Mouse (Mus musculus) C2C12 (cell line): ENCODE measurements around the gene 1700030J22Rik. TPM values are rescaled to one million over a fixed set of nuclear protein-coding genes. Genes with fewer than 3 reads are reported as not detected.

Source experiments
- H3K27me3 ChIP-seq: one replicate; pipeline ENCODE4 v1.6.1; 2011; ENCODE audit not compliant: control insufficient read depth, insufficient read depth, insufficient read length
- H3K36me3 ChIP-seq: one replicate; pipeline ENCODE4 v1.6.1; 2011; ENCODE audit not compliant: control insufficient read depth, insufficient read depth
- H3K4me3 ChIP-seq: one replicate; pipeline ENCODE4 v1.5.1; 2011; ENCODE audit warnings: mild to moderate bottlenecking, control low read depth; ENCODE audit not compliant: poor library complexity, insufficient read depth, severe bottlenecking
- H3K79me2 ChIP-seq: one replicate; pipeline ENCODE4 v1.6.1; 2011; ENCODE audit not compliant: control insufficient read depth, insufficient read depth
- H3K79me3 ChIP-seq: one replicate; pipeline ENCODE4 v1.6.1; 2011; ENCODE audit warnings: low read depth, control low read depth
- H3ac ChIP-seq: one replicate; pipeline ENCODE3; 2011; ENCODE audit warnings: low read depth; ENCODE audit not compliant: control insufficient read depth, insufficient read length
- CEBPB ChIP-seq: IDR thresholded peaks from one replicate; pipeline ENCODE4 v1.6.1; 2011; ENCODE audit warnings: low read depth, mild to moderate bottlenecking, control low read depth, moderate library complexity
- CTCF ChIP-seq: IDR thresholded peaks from one replicate; pipeline ENCODE4 v1.5.1; 2011; ENCODE audit not compliant: control insufficient read depth, insufficient read depth, insufficient read length
- FOSL1 ChIP-seq: IDR thresholded peaks from one replicate; pipeline ENCODE4 v1.8.0; 2011; ENCODE audit warnings: mild to moderate bottlenecking, low read length; ENCODE audit not compliant: poor library complexity, insufficient read depth, severe bottlenecking
- MAX ChIP-seq: IDR thresholded peaks from one replicate; pipeline ENCODE4 v1.6.1; 2011; ENCODE audit warnings: mild to moderate bottlenecking, control low read depth
- MYOD1 ChIP-seq: IDR thresholded peaks from one replicate; pipeline ENCODE4 v1.6.1; 2011; ENCODE audit warnings: low read depth; ENCODE audit not compliant: control insufficient read depth, insufficient read length
- MYOG ChIP-seq: IDR thresholded peaks from one replicate; pipeline ENCODE4 v1.6.1; 2011; ENCODE audit not compliant: control insufficient read depth, insufficient read length; ENCODE audit errors: extremely low read depth
- USF1 ChIP-seq: IDR thresholded peaks from one replicate; pipeline ENCODE4 v1.6.1; 2011; ENCODE audit warnings: low read depth, mild to moderate bottlenecking, control low read depth, moderate library complexity
- polyA plus RNA-seq: library from polyadenylated mRNA; unstranded; fragments of >200 nt; fragmentation: generic; extraction: Trizol; gene quantifications from one replicate; pipeline ENCODE4 v1.2.1, GENCODE M21; 2012; ENCODE audit warnings: missing spikeins

1700030J22Rik gene
- polyA plus RNA-seq, 1 experiment, result 0.69 TPM

DNA sequence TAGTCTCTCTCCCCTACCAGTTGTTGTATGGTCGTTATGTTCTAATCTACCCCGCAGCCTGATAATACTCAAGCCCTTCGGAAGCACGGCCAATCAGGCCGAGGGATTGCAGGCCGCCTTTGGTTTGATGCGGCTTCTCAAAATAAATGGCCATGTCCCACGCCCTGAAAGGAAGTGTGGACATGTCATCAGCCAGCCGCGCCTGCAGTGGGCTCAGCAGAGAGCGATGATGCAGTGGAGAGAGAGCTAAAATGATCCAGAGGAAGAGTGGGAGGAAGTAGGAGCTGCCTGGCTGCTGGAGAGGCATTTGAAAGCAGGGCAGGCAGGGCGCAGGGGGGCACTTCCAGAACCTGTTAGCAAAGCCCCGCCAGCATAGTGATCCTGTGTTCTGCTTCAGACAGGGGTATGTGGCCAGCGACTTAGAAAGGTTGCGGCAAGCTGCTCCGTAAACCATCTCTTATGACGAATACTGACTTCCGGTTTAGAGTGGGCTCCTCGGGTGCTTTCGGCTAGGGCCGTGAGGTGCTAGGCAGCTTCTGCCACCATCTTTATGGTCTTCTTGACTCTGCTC lies 32.4 kb downstream of the 1700030J22Rik start:
- H3K4me3 ChIP-seq, result no peak overlapping the region
- peaks cover 19% of the 10 kb centered on the region for H3K79me2 ChIP-seq
- no peaks in the 10 kb centered on the region for H3K79me3 ChIP-seq
- H3ac ChIP-seq, result no peak overlapping the region
- no peak for TF ChIP-seq MYOD1
- no peak for TF ChIP-seq USF1
- no peak for TF ChIP-seq CTCF
- no peak for TF ChIP-seq CEBPB
- TF ChIP-seq MYOG, result no peak
- no peak for TF ChIP-seq FOSL1
- no peak for TF ChIP-seq MAX
- no peaks in the 10 kb centered on the region for H3K27me3 ChIP-seq
- no peaks in the 10 kb centered on the region for H3K36me3 ChIP-seq

DNA sequence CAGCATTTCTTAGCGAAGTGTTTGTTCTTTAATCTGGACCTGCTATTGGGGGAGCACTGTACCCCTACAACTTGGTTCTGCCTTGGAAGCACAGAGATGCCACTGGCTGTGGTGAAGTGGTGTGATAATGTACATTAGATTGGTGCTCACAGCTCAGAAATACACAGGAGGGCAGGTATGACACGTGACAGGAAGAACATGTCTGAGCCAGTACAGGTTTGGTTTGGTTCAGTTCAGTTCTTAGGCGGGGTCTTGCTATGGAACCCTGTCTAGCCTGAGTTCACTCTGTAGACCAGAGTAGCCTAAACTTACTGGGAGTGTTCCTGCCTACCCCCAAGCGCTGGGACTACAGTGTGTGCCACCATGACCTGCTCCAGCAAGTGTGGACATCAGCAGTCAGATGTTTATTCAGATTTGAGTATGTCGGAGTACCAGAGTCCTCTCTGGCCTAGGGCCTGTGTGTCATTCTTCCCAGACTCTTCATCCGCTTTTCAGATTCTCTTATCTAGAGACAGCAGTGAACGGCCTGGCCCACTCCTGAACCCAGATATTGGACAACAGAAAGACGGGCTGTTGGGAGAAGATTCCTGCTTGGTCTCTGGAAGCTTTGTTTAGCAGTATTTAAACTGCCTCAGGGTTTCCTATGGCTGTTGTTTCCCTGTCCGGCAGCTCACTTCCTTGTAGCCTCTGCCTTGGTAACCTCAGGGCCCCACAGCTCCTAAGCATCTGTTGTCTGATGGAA lies 33.4 kb downstream of the 1700030J22Rik start:
- Histone ChIP-seq H3K4me3 (no peak overlapping the region), H3K36me3 (no peaks in the 10 kb centered on the region), H3K79me3 (no peaks in the 10 kb centered on the region), H3ac (no peak overlapping the region), H3K79me2 (peaks cover 19% of the 10 kb centered on the region), H3K27me3 (no peaks in the 10 kb centered on the region)
- TF ChIP-seq MYOG (no peak), MAX (no peak), CTCF (no peak), FOSL1 (no peak), MYOD1 (no peak)

DNA sequence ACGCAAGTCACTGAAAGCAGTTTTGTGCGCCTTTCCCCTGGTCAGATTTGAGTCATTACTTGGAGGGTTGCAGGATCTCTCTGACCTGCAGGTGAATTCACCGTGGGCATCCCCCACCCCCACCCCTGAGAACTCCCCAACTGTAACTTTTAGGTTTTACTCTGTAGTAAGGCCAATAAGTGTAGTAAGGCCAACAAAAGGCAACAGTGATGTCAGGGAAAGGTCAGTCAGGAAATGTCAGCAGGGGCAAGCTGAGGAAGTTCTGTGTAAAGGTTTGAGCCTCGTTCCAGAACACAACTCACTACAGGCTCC lies 34.4 kb downstream of the 1700030J22Rik start:
- peak overlapping the region; percentile 79 for H3K4me3 ChIP-seq
- peaks cover 19% of the 10 kb centered on the region for H3K79me2 ChIP-seq
- no peaks in the 10 kb centered on the region for H3K79me3 ChIP-seq
- TF ChIP-seq USF1 (no peak), MAX (no peak), FOSL1 (no peak), CEBPB (no peak), CTCF (no peak), MYOG (no peak), MYOD1 (no peak)
- no peaks in the 10 kb centered on the region for H3K36me3 ChIP-seq
- no peak overlapping the region for H3ac ChIP-seq
- no peaks in the 10 kb centered on the region for H3K27me3 ChIP-seq

DNA sequence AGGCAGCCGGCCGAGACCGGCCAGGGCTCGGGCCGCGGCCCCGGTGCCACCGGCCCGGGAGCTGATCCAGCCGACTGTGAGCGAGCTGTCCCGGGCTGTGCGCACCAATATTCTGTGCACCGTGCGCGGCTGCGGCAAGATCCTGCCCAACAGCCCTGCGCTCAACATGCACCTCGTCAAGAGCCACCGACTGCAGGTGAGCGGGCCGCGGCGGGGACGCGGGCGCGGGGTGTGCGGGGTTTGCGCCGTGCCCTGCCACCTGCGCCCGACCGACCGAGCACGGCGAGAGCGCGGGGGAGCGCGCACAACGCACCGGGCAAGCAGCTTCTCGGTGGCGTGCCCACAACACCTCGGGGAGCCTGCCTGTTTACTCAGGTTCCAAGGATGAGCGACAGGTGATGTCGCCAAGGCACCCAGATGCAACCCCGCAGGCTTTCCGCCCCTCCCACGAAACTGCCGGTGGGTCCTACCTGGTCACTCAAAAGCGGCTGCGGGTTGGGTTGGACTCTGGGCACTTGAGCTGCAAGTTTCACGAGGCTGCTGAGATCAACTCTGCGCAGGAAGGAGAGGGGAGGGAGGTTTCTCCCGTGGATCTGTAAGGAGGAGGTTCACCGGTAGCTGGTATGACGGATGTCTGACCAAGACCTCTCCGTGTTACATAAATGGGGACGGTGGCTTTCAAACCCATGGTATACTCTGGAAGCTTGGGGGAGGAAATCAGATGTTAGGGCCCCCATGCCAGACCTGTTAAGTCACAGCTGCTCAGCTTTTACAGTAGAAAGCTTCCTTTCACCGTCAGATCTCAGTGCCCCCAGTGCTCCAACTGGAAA lies 35.0 kb downstream of the 1700030J22Rik start:
- no peak for TF ChIP-seq FOSL1
- no peak for TF ChIP-seq CEBPB
- no peak for TF ChIP-seq CTCF
- no peak for TF ChIP-seq MYOD1
- TF ChIP-seq USF1, result no peak
- TF ChIP-seq MAX, result no peak
- TF ChIP-seq MYOG, result no peak
- Histone ChIP-seq H3K27me3 (no peaks in the 10 kb centered on the region), H3ac (peak overlapping the region; percentile 90), H3K79me2 (peaks cover 19% of the 10 kb centered on the region), H3K36me3 (no peaks in the 10 kb centered on the region), H3K4me3 (peak overlapping the region; percentile 79), H3K79me3 (no peaks in the 10 kb centered on the region)

DNA sequence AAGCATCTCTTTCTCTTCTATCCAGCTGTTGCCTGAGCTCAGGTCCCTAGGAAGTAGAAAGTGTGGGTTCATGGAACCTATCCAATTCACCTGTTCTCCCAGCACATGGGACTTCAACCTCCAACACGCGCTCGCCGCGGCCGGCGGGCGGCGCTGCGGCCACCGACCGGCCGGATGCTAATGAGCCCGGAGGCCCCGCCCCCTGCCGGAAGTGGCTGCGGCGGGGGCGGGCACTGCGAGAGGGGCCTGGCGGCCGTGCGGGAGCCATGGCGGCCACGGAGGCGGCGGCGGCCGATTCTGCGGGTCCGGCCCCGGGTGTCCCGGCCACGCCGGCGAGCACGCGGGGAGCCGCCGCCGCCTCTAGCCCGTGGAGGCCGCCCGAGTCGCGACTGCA lies 35.6 kb downstream of the 1700030J22Rik start, which contains the start of gene Atmin:
TSS of gene Atmin (plus strand) at position 233 of the 394 bp plus-strand sequence.
- Histone ChIP-seq H3K36me3 (no peaks in the 10 kb centered on the region), H3K79me3 (no peaks in the 10 kb centered on the region), H3K79me2 (peaks cover 19% of the 10 kb centered on the region), H3K27me3 (no peaks in the 10 kb centered on the region), H3ac (peak within 1 kb of the TSS; percentile 90), H3K4me3 (peak within 1 kb of the TSS; percentile 79)
- TF ChIP-seq MAX (peak; percentile 39), FOSL1 (no peak), CTCF (peak; percentile 75), CEBPB (no peak), MYOD1 (no peak)
